Mouse (Mus musculus) liver, embryonic 13.5 days (tissue): ENCODE results near the gene S1pr4. TPM values are rescaled to one million over a fixed set of nuclear protein-coding genes. Genes with fewer than 3 reads are reported as not detected.

Experiments
- ATAC-seq: fragments of 200-750 bp; cut with Nextera tagmentation; 2 replicates; pipeline ENCODE4 v1.8.0; 2017; ENCODE audit warnings: low read depth, mild to moderate bottlenecking, moderate number of reproducible peaks, moderate library complexity
- DNase-seq: peaks from one replicate; pipeline ENCODE4 v3.0.0; 2022
- H3K27ac ChIP-seq: fragments of 300-500 bp; sonication (generic); 2 replicates; pipeline ENCODE4 v1.5.1; 2015; ENCODE audit warnings: moderate library complexity, mild to moderate bottlenecking, inconsistent platforms
- H3K27me3 ChIP-seq: fragments of 300-500 bp; sonication (generic); 2 replicates; pipeline ENCODE4 v1.6.1; 2015; ENCODE audit warnings: mild to moderate bottlenecking, inconsistent platforms
- H3K36me3 ChIP-seq: fragments of 300-500 bp; sonication (generic); 2 replicates; pipeline ENCODE4 v1.6.1; 2015; ENCODE audit warnings: mild to moderate bottlenecking, inconsistent platforms
- H3K4me1 ChIP-seq: fragments of 300-500 bp; sonication (generic); replicated peaks from 2 replicates; pipeline ENCODE4 v1.6.1; 2015; ENCODE audit warnings: inconsistent platforms
- H3K4me2 ChIP-seq: fragments of 300-500 bp; sonication (generic); 2 replicates; pipeline ENCODE4 v1.6.1; 2015; ENCODE audit warnings: inconsistent platforms, mild to moderate bottlenecking, moderate library complexity
- H3K4me3 ChIP-seq: fragments of 300-500 bp; sonication (generic); replicated peaks from 2 replicates; pipeline ENCODE4 v1.5.1; 2015; ENCODE audit warnings: mild to moderate bottlenecking, inconsistent platforms
- H3K9ac ChIP-seq: fragments of 300-500 bp; sonication (generic); 2 replicates; pipeline ENCODE4 v1.6.1; 2015; ENCODE audit warnings: mild to moderate bottlenecking, inconsistent platforms
- H3K9me3 ChIP-seq: fragments of 300-500 bp; sonication (generic); replicated peaks from 2 replicates; pipeline ENCODE4 v1.6.1; 2016; ENCODE audit warnings: inconsistent platforms
- WGBS: fragments of 180-500 bp; shearing (Covaris S2); methylation state at CpG from one replicate; pipeline ENCODE4 v1.1.7; 2015; ENCODE audit not compliant: insufficient replicate concordance; 5-methylcytosine and 5-hydroxymethylcytosine counted together
- polyA plus RNA-seq: library from polyadenylated mRNA; unstranded; fragments of >200 nt; fragmentation: Nextera tagmentation; extraction: Ambion mirVana; gene quantifications from 2 replicates; pipeline ENCODE4 v1.2.1, GENCODE M21; 2015

Gene S1pr4
- polyA plus RNA-seq, 1 experiment from 2014 or later = 2.3 TPM

GRCm38 (mm10) chr10:81538321-81539048 lies 38.6 kb upstream of the S1pr4 start:
- H3K27me3 ChIP-seq = no peaks in the 10 kb centered on the region
- WGBS = 59% methylated on average over 3 of the region's 3 CpGs
- H3K9me3 ChIP-seq = no peaks in the 10 kb centered on the region
- no peak overlapping the region for H3K4me3 ChIP-seq
- H3K36me3 ChIP-seq = peaks cover 51% of the 10 kb centered on the region
- no peak overlapping the region for H3K9ac ChIP-seq
- DNase-seq (no peak), ATAC-seq (no peak)
- no peak overlapping the region for H3K27ac ChIP-seq
- H3K4me2 ChIP-seq = no peak overlapping the region
- H3K4me1 ChIP-seq = peaks cover 57% of the 10 kb centered on the region

DNA sequence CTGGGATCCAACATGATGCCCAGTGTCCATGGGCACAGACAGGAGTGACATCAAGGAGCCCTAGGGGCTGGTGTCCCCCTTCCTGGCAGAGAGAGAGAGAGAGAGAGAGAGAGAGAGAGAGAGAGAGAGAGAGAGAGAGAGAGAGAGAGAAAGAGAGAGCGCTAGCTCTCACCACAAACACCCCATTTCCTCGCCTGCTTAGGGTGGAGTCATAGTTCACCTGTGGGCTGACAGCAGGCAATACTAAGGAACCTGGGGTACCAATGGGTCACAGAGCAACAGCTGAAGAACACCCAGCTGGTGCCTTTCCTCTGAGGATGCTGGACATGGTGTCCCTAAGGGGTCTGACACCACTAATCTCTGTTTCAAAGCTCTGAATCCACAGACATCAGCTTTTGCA lies 37.5 kb upstream of the S1pr4 start:
- H3K9ac ChIP-seq = no peak overlapping the region
- peaks cover 48% of the 10 kb centered on the region for H3K4me1 ChIP-seq
- ATAC-seq = no peak
- H3K4me3 ChIP-seq = no peak overlapping the region
- H3K27ac ChIP-seq = no peak overlapping the region
- WGBS = 41% methylated on average over 2 of the region's 2 CpGs
- peaks cover 56% of the 10 kb centered on the region for H3K36me3 ChIP-seq
- no peak for DNase-seq
- no peak overlapping the region for H3K4me2 ChIP-seq
- H3K27me3 ChIP-seq = no peaks in the 10 kb centered on the region
- H3K9me3 ChIP-seq = no peaks in the 10 kb centered on the region

DNA sequence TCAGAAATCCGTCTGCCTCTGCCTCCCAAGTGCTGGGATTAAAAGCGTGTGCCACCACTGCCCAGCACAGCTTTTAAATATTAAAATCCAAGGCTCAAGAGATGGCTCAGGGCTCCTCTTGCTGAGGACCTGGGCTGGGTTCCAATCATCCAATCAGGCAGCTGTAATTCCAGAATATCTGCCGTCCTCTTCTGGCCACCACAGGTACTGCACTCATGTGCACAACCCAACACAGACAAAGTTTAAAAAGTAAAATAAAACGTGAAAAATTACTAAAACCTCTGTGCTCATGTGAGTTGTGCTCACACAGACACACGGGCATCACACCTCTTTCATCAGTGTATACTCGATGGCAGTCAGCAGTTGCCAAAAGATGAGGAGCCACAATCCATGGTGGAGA lies 36.8 kb upstream of the S1pr4 start:
- H3K36me3 ChIP-seq = peaks cover 61% of the 10 kb centered on the region
- DNase-seq (no peak), ATAC-seq (no peak)
- no peak overlapping the region for H3K4me3 ChIP-seq
- no peak overlapping the region for H3K4me2 ChIP-seq
- H3K9ac ChIP-seq = no peak overlapping the region
- no peaks in the 10 kb centered on the region for H3K27me3 ChIP-seq
- H3K9me3 ChIP-seq = no peaks in the 10 kb centered on the region
- peaks cover 41% of the 10 kb centered on the region for H3K4me1 ChIP-seq
- WGBS = 58% methylated on average over 6 of the region's 6 CpGs
- H3K27ac ChIP-seq = no peak overlapping the region

- Histone ChIP-seq H3K9me3 (no peaks in the 10 kb centered on the region), H3K4me2 (no peak overlapping the region), H3K27ac (no peak overlapping the region), H3K4me3 (no peak overlapping the region), H3K27me3 (no peaks in the 10 kb centered on the region), H3K36me3 (peaks cover 67% of the 10 kb centered on the region), H3K4me1 (peaks cover 30% of the 10 kb centered on the region), H3K9ac (no peak overlapping the region)
- DNase-seq = no peak
- 78% methylated on average over 16 of the region's 16 CpGs for WGBS
- ATAC-seq = no peak; the same call in 1 of the 2 replicates
These were observed 34.9 kb upstream of the S1pr4 start for GRCm38 (mm10) chr10:81534826-81535225.

DNA sequence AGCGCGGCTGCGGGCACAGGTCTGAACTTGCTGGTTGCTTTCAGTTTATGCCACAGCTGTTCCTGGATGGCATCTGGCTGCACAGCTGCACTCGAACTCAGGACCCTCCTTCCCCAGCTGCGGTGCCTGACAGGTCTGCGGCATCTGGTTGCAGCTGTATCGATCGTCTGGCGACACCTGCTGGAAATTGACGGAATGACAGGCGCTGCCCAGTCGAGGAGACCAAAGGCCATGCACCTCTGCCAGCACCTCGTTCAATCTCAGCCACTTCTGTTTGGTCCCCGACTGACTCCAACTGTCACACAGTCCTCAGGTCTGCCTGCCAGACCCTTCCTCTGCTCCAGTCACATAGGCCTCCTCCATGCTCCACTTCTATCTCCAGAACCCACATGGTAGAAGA lies 26.8 kb upstream of the S1pr4 start:
- Histone ChIP-seq H3K27me3 (no peaks in the 10 kb centered on the region), H3K9me3 (no peaks in the 10 kb centered on the region), H3K4me1 (peaks cover 38% of the 10 kb centered on the region), H3K4me3 (no peak overlapping the region), H3K27ac (no peak overlapping the region), H3K4me2 (no peak overlapping the region), H3K36me3 (peaks cover 29% of the 10 kb centered on the region), H3K9ac (no peak overlapping the region)
- 7% methylated on average over 14 of the region's 14 CpGs for whole genome bisulfite sequencing
- DNase-seq (peak; percentile 70), ATAC-seq (peak; percentile 14; the same call in 1 of the 2 replicates)

DNA sequence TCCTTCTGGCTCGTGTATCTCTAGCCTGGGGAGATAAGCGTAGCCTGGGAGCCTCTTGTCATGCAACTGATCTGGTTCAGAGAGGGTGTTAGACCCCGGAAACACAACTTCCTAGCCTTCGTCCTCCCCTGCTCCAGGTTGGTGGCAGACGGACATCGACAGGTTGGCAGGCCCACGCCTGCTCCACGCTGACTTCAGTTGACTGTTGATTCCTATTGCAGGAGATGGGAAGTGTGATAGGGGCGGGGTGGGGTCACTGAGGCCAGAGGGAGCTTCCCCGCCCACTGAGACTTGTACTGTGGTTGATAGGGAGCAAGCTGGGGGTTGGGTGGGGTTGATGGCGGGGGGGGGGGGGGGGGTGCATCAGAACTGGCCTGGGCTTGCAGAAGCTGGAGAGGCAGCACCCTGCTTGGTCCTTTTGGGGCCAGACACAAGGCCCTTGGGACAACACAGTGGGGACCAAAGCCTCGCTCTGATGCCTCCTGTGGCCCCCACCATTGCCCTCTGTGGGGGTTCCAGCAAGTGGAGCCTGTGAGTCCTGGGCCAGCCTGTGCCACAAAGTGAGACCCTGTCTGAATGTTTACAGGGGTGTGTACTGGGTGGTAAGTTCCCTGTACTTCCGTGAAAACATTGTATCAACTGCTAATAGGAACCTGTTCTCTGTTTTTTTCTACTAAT lies 25.2 kb upstream of the S1pr4 start:
- Histone ChIP-seq H3K4me3 (peak overlapping the region; percentile 11), H3K4me1 (peaks cover 42% of the 10 kb centered on the region), H3K36me3 (peaks cover 13% of the 10 kb centered on the region), H3K9ac (peak overlapping the region; percentile 57), H3K27ac (peak overlapping the region; percentile 76), H3K4me2 (peak overlapping the region; percentile 72), H3K27me3 (no peaks in the 10 kb centered on the region), H3K9me3 (no peaks in the 10 kb centered on the region)
- ATAC-seq (peak; percentile 74), DNase-seq (peak; percentile 69)
- 13% methylated on average over 12 of the region's 13 CpGs for whole genome bisulfite sequencing

GRCm38 (mm10) chr10:81524051-81524605 lies 24.2 kb upstream of the S1pr4 start, which contains the start of gene Gna15:
Gna15 (minus strand) TSS chr10:81524225.
- Histone ChIP-seq H3K4me2 (peak within 1 kb of the TSS; percentile 72), H3K4me3 (peak within 1 kb of the TSS; percentile 52), H3K9ac (peak within 1 kb of the TSS; percentile 72), H3K27me3 (no peaks in the 10 kb centered on the region), H3K4me1 (peaks cover 52% of the 10 kb centered on the region), H3K36me3 (peaks cover 3% of the 10 kb centered on the region), H3K9me3 (no peaks in the 10 kb centered on the region), H3K27ac (peak within 1 kb of the TSS; percentile 76)
- DNase-seq = no peak
- ATAC-seq = peak; percentile 52
- WGBS = 11% methylated on average over 9 of the region's 9 CpGs

DNA sequence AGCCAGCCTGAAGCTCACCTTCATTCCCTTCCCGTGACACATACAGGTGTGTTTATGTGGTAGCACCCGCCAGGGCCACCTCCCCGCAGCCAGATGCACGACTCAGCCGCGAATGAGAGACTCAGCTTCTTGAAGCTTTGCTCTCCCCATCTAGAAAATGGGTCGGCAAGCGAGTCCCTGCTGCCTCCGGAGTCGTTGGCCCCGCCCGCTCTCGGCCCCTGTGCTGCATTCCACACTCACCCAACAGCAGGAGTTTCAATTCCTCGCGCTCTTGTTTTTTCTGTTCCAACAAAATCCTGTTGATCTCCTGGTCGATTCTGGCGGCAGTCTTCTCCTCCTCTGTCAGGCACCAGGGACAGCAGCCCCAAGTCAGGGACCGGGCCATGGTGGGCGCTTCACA lies 23.6 kb upstream of the S1pr4 start:
- Histone ChIP-seq H3K9ac (peak overlapping the region; percentile 72), H3K4me3 (peak overlapping the region; percentile 52)

DNA sequence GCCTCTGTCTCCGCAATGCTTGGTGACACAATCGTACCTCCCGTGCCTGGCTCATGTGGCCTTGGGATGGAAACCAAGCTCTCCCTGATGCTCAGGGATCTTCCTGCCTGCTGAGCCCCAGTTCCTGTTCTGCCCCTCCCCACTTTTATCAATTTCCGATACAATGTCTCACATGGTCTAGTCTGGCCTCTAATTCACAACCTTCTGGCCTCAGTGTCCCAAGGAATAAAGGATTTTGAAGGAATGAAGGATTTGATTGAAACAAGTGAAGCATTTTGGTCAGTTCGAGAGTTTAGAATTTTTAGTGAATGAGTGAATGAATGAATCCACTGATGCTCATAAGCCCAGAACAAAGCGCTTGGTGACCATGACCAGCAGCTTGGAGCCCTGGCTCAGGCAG lies 23.2 kb upstream of the S1pr4 start:
- no peaks in the 10 kb centered on the region for H3K9me3 ChIP-seq
- peak overlapping the region; percentile 72 for H3K9ac ChIP-seq
- WGBS = 35% methylated on average over 6 of the region's 6 CpGs
- no peaks in the 10 kb centered on the region for H3K36me3 ChIP-seq
- H3K4me1 ChIP-seq = peaks cover 62% of the 10 kb centered on the region
- H3K4me3 ChIP-seq = peak overlapping the region; percentile 52
- H3K27me3 ChIP-seq = no peaks in the 10 kb centered on the region
- peak overlapping the region; percentile 72 for H3K4me2 ChIP-seq
- peak overlapping the region; percentile 76 for H3K27ac ChIP-seq
- ATAC-seq (no peak), DNase-seq (no peak)

More for the DNA sequence above, 23.6 kb upstream of the S1pr4 start:
- no peaks in the 10 kb centered on the region for H3K36me3 ChIP-seq
- no peaks in the 10 kb centered on the region for H3K27me3 ChIP-seq
- H3K4me2 ChIP-seq = peak overlapping the region; percentile 72
- ATAC-seq = no peak
- 3% methylated on average over 19 of the region's 19 CpGs for WGBS
- peaks cover 58% of the 10 kb centered on the region for H3K4me1 ChIP-seq
- H3K27ac ChIP-seq = peak overlapping the region; percentile 76
- DNase-seq = no peak
- no peaks in the 10 kb centered on the region for H3K9me3 ChIP-seq

DNA sequence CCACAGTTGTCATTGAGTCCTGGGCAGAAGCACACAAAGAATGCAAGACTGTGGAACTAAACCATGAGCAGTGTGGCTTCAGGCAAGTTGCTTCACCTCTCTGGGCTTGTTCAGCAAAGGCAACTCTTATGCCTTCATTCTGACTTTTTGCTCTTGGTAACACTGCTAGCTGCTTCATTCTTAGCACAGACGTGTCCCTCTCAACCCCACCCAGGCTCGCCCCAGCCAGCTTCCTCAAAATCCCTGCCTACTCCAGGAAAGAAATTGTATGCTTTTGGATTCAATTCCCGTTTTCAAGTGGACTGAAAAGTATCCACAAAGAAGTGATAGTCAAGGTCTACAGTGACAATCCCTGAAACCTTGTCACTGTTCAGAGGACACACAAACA lies 20.0 kb upstream of the S1pr4 start:
- 27% methylated on average over 3 of the region's 3 CpGs for WGBS
- peak overlapping the region; percentile 15 for H3K4me2 ChIP-seq
- ATAC-seq (no peak), DNase-seq (no peak)
- no peaks in the 10 kb centered on the region for H3K9me3 ChIP-seq
- no peaks in the 10 kb centered on the region for H3K27me3 ChIP-seq
- H3K27ac ChIP-seq = peak overlapping the region; percentile 66
- no peaks in the 10 kb centered on the region for H3K36me3 ChIP-seq
- no peak overlapping the region for H3K4me3 ChIP-seq
- peaks cover 65% of the 10 kb centered on the region for H3K4me1 ChIP-seq
- H3K9ac ChIP-seq = no peak overlapping the region

DNA sequence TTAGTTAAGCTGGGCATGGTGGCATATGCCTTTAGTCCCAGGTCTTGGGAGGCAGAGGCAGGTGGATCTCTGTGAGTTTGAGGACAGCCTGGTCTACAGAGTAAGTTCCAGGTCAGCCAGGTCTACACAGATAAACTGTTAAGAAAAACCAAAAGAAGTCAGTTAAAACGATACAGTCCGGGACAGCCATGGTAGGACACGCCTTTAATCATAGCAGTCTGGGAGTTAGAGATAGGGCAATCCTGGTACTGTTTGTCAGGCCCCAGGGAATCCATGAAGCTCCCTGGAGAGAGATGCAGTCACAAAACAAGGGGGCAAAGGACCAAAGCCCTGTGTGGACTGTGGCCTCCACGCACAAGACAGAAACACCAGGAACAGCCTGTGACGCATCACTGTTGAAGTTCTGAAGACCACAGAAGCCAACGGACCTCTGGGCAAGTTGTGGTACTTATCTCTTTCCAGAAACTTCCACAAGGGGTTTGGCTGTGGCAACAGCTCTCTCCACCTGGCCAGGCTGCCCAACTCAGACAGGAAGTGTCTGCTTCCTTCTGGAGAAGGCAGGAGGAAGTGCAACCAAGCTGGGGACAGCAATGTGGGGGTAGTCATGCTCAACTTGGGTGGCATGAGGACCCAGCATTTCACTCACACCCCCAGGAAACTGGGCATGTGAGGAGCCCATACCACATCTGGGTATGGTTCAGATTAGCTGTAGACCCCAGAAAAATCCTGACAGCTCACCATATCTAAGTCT lies 19.5 kb upstream of the S1pr4 start:
- peak overlapping the region; percentile 15 for H3K4me2 ChIP-seq
- peak; percentile 35 for DNase-seq
- 10% methylated on average over 6 of the region's 6 CpGs for WGBS
- peak; percentile 81 for ATAC-seq
- no peaks in the 10 kb centered on the region for H3K9me3 ChIP-seq
- peaks cover 3% of the 10 kb centered on the region for H3K36me3 ChIP-seq
- H3K27me3 ChIP-seq = no peaks in the 10 kb centered on the region
- 0 out of 2 replicates have a peak overlapping the region, but pooled peaks have one; percentile 22 for H3K9ac ChIP-seq
- peak overlapping the region; percentile 66 for H3K27ac ChIP-seq
- H3K4me3 ChIP-seq = no peak overlapping the region
- peaks cover 60% of the 10 kb centered on the region for H3K4me1 ChIP-seq
